Mouse (Mus musculus) CH12.LX (cell line): Measurements from ENCODE around the gene Mcrip1. TPM values are rescaled to one million over a fixed set of nuclear protein-coding genes. Genes with fewer than 3 reads are reported as not detected.

Experiments
- DNase-seq: peaks from one replicate; pipeline ENCODE4 v3.0.0-alpha.2; 2013; ENCODE audit errors: extremely low read depth
- H3K27ac ChIP-seq: 2 replicates; pipeline ENCODE4 v1.5.1; 2012; ENCODE audit warnings: low read depth, mild to moderate bottlenecking, control low read depth, moderate library complexity; ENCODE audit not compliant: insufficient read depth
- H3K27me3 ChIP-seq: replicated peaks from 2 replicates; pipeline ENCODE3; 2012; ENCODE audit warnings: inconsistent platforms
- H3K36me3 ChIP-seq, 2 experiments: replicated peaks in 1 of 2; 2 replicates each; pipeline versions ENCODE3 to v1.6.1; 2012; ENCODE audit warnings: inconsistent platforms in 1 of 2, low read length in 1 of 2, mild to moderate bottlenecking in 1 of 2, mixed read lengths in 1 of 2, moderate library complexity in 1 of 2; ENCODE audit not compliant: control insufficient read depth in 1 of 2, insufficient read depth in 1 of 2
- H3K4me1 ChIP-seq, 2 experiments: 2 replicates each; pipeline ENCODE4 v1.6.1; 2012; ENCODE audit warnings: inconsistent platforms in 1 of 2, moderate library complexity in 1 of 2; ENCODE audit not compliant: insufficient read depth in 2 of 2, control insufficient read depth in 1 of 2
- H3K4me2 ChIP-seq: 2 replicates; pipeline ENCODE4 v1.6.1; 2012; ENCODE audit warnings: low read depth, mild to moderate bottlenecking, control low read depth; ENCODE audit not compliant: poor library complexity, insufficient read depth, severe bottlenecking
- H3K4me3 ChIP-seq, 3 experiments: fragments of 150-350 bp in 1 of 3; sonication (generic) in 1 of 3; replicated peaks in 1 of 3; 2 replicates each; pipeline versions ENCODE3 to v1.5.1; 2011 to 2012; ENCODE audit warnings: low read depth in 2 of 3, low read length in 2 of 3, mild to moderate bottlenecking in 2 of 3, moderate library complexity in 2 of 3, control low read depth in 1 of 3, improper control_type of control experiment in 1 of 3, inconsistent platforms in 1 of 3, mixed read lengths in 1 of 3; ENCODE audit not compliant: poor library complexity in 1 of 3
- H3K79me2 ChIP-seq: replicated peaks from 2 replicates; pipeline ENCODE4 v1.6.1; 2012; ENCODE audit warnings: mild to moderate bottlenecking, moderate library complexity; ENCODE audit not compliant: control insufficient read depth, poor library complexity, insufficient read depth, severe bottlenecking; ENCODE audit errors: extremely low read depth
- H3K9ac ChIP-seq: 2 replicates; pipeline ENCODE4 v1.6.1; 2012; ENCODE audit warnings: low read depth, mild to moderate bottlenecking, control low read depth, moderate library complexity; ENCODE audit not compliant: insufficient read depth
- H3K9me3 ChIP-seq: replicated peaks from 2 replicates; pipeline ENCODE3; 2012; ENCODE audit warnings: low read length, inconsistent platforms, mixed read lengths
- BHLHE40 ChIP-seq: IDR thresholded peaks from 2 replicates; pipeline ENCODE4 v1.6.1; 2011; ENCODE audit warnings: mild to moderate bottlenecking, low read depth, low read length, improper control_type of control experiment
- CHD2 ChIP-seq: IDR thresholded peaks from 2 replicates; pipeline ENCODE4 v1.6.1; 2011; ENCODE audit warnings: low read length, improper control_type of control experiment
- E2F4 ChIP-seq: IDR thresholded peaks from 2 replicates; pipeline ENCODE4 v1.6.1; 2011; ENCODE audit warnings: low read depth, low read length, improper control_type of control experiment; ENCODE audit not compliant: insufficient replicate concordance
- ELF1 ChIP-seq: IDR thresholded peaks from 2 replicates; pipeline ENCODE4 v1.6.1; 2014; ENCODE audit warnings: low read depth, mild to moderate bottlenecking, inconsistent platforms, low read length, improper control_type of control experiment
- ETS1 ChIP-seq: conservative IDR thresholded peaks from 2 replicates; pipeline ENCODE4 v1.6.1; 2012; ENCODE audit warnings: low read depth, mild to moderate bottlenecking, inconsistent platforms, low read length, improper control_type of control experiment, moderate library complexity
- IRF4 ChIP-seq: IDR thresholded peaks from 2 replicates; pipeline ENCODE4 v1.6.1; 2014; ENCODE audit warnings: low read depth, mild to moderate bottlenecking, inconsistent platforms, low read length, improper control_type of control experiment
- JUN ChIP-seq: IDR thresholded peaks from 2 replicates; pipeline ENCODE4 v1.6.1; 2011; ENCODE audit warnings: low read depth, mild to moderate bottlenecking, low read length, improper control_type of control experiment, moderate library complexity; ENCODE audit not compliant: insufficient read depth
- KAT2A ChIP-seq: IDR thresholded peaks from 2 replicates; pipeline ENCODE4 v1.6.1; 2012; ENCODE audit warnings: low read length, improper control_type of control experiment, inconsistent platforms; ENCODE audit not compliant: insufficient replicate concordance
- MAFK ChIP-seq: IDR thresholded peaks from 2 replicates; pipeline ENCODE4 v1.6.1; 2011; ENCODE audit warnings: low read length, improper control_type of control experiment; ENCODE audit not compliant: insufficient replicate concordance
- MXI1 ChIP-seq: IDR thresholded peaks from 2 replicates; pipeline ENCODE4 v1.6.1; 2011; ENCODE audit warnings: mild to moderate bottlenecking, low read depth, low read length, improper control_type of control experiment
- PAX5 ChIP-seq: IDR thresholded peaks from 2 replicates; pipeline ENCODE4 v1.6.1; 2012; ENCODE audit warnings: low read length, inconsistent platforms, mixed read lengths
- POLR2AphosphoS2 ChIP-seq: IDR thresholded peaks from 2 replicates; pipeline ENCODE4 v1.6.1; 2011; ENCODE audit warnings: low read depth, low read length, improper control_type of control experiment
- RAD21 ChIP-seq: IDR thresholded peaks from 2 replicates; pipeline ENCODE4 v1.6.1; 2011; ENCODE audit warnings: low read depth, mild to moderate bottlenecking, low read length, improper control_type of control experiment, moderate library complexity
- SIN3A ChIP-seq: IDR thresholded peaks from 2 replicates; pipeline ENCODE4 v1.6.1; 2012; ENCODE audit warnings: low read length, improper control_type of control experiment, inconsistent platforms
- SMC3 ChIP-seq: IDR thresholded peaks from 2 replicates; pipeline ENCODE4 v1.6.1; 2011; ENCODE audit warnings: low read depth, low read length, improper control_type of control experiment
- TBP ChIP-seq: conservative IDR thresholded peaks from 2 replicates; pipeline ENCODE4 v1.6.1; 2011; ENCODE audit warnings: low read depth, low read length, improper control_type of control experiment
- TCF12 ChIP-seq: IDR thresholded peaks from 2 replicates; pipeline ENCODE4 v1.6.1; 2014; ENCODE audit warnings: low read depth, mild to moderate bottlenecking, inconsistent platforms, low read length, improper control_type of control experiment
- UBTF ChIP-seq: IDR thresholded peaks from 2 replicates; pipeline ENCODE4 v1.6.1; 2012; ENCODE audit warnings: low read depth, mild to moderate bottlenecking, inconsistent platforms, low read length, improper control_type of control experiment, moderate library complexity
- USF1 ChIP-seq: IDR thresholded peaks from 2 replicates; pipeline ENCODE4 v1.6.1; 2014; ENCODE audit warnings: low read depth, mild to moderate bottlenecking, inconsistent platforms, low read length, improper control_type of control experiment
- USF2 ChIP-seq: conservative IDR thresholded peaks from 2 replicates; pipeline ENCODE4 v1.6.1; 2011; ENCODE audit warnings: low read depth, low read length, improper control_type of control experiment
- ZC3H11A ChIP-seq: IDR thresholded peaks from 2 replicates; pipeline ENCODE4 v1.6.1; 2012; ENCODE audit warnings: low read depth, mild to moderate bottlenecking, inconsistent platforms, low read length, improper control_type of control experiment
- ZKSCAN1 ChIP-seq: IDR thresholded peaks from 2 replicates; pipeline ENCODE4 v1.6.1; 2012; ENCODE audit warnings: low read depth, inconsistent platforms, low read length, improper control_type of control experiment, borderline replicate concordance
- dilution Hi-C: fragments of 300-500 bp; cut with MboI; formaldehyde crosslinking; loops from 2 replicates; pipeline ENCODE4 v1.14.3; 2020; ENCODE audit warnings: low sequenced_read_pairs; ENCODE audit not compliant: extremely low pct_unique_long_range_greater_than_20kb, extremely low pct_ligation_motif_present
- in situ Hi-C: fragments of 300-500 bp; cut with MboI; formaldehyde crosslinking; loops from 3 replicates; pipeline ENCODE4 v1.14.3; 2019; ENCODE audit warnings: low sequenced_read_pairs, low pct_ligation_motif_present, low pct_unique_long_range_greater_than_20kb, mixed read lengths
- polyA plus RNA-seq: library from polyadenylated mRNA; unstranded; fragments of >175 nt; gene quantifications from 2 replicates; pipeline ENCODE4 v1.2.1, GENCODE M21; 2012; ENCODE audit warnings: low read depth; ENCODE audit not compliant: insufficient read length
- total RNA-seq, 2 experiments: library from RNA; depleted of rRNA; stranded (reverse); fragments of 300-350 nt in 1 of 2; fragments of >200 nt in 1 of 2; gene quantifications; 2 replicates each; pipeline ENCODE4 v1.2.3; 2012 to 2014

The Mcrip1 gene
- total and polyA plus RNA-seq, 3 experiments: 39.6 to 66.5 (median 46.2) TPM

GRCm38 (mm10) chr11:120538485-120538884 lies 11.0 kb downstream of the Mcrip1 start:
- Histone ChIP-seq H3K4me2 (no peak overlapping the region), H3K27me3 (peaks cover 16% of the 10 kb centered on the region)
- dilution Hi-C loops: no loop called here

GRCm38 (mm10) chr11:120535804-120536203 lies 13.7 kb downstream of the Mcrip1 start:
- Histone ChIP-seq H3K27ac (no peak overlapping the region), H3K4me2 (no peak overlapping the region), H3K4me1 (peaks cover 27 to 37% of the 10 kb centered on the region in 2 experiments), H3K9ac (no peak overlapping the region), H3K27me3 (peaks cover 38% of the 10 kb centered on the region), H3K79me2 (no peaks in the 10 kb centered on the region), H3K4me3 (no peak overlapping the region), H3K9me3 (peaks cover 4% of the 10 kb centered on the region), H3K36me3 (peaks cover 0 to 2% of the 10 kb centered on the region in 2 experiments)
- DNase-seq: peak; percentile 66
- TF ChIP-seq JUN (no peak), SIN3A (no peak), ELF1 (peak; percentile 72)
- in situ Hi-C loops: no loop called here
- dilution Hi-C loops: no loop called here

More at GRCm38 (mm10) chr11:120538485-120538884, 11.0 kb downstream of the Mcrip1 start:
- H3K9ac ChIP-seq: no peak overlapping the region
- no peak overlapping the region for H3K27ac ChIP-seq
- H3K79me2 ChIP-seq: no peaks in the 10 kb centered on the region
- H3K4me3 ChIP-seq: no peak overlapping the region
- in situ Hi-C loops: no loop called here
- H3K36me3 ChIP-seq: peaks cover 15 to 25% of the 10 kb centered on the region in 2 experiments
- no peaks in the 10 kb centered on the region for H3K9me3 ChIP-seq
- no peak for DNase-seq
- TF ChIP-seq E2F4: no peak
- H3K4me1 ChIP-seq: peaks cover 27 to 37% of the 10 kb centered on the region in 2 experiments

- H3K4me2 ChIP-seq: no peak overlapping the region
- H3K4me1 ChIP-seq: peaks cover 27 to 30% of the 10 kb centered on the region in 2 experiments
- no peak overlapping the region for H3K27ac ChIP-seq
- dilution Hi-C loops (no loop called here), in situ Hi-C loops (no loop called here)
- peaks cover 38% of the 10 kb centered on the region for H3K27me3 ChIP-seq
- H3K79me2 ChIP-seq: no peaks in the 10 kb centered on the region
- TF ChIP-seq TBP: no peak
- no peak for TF ChIP-seq PAX5
- no peak for TF ChIP-seq TCF12
- no peak for TF ChIP-seq CHD2
- no peak for TF ChIP-seq UBTF
- TF ChIP-seq POLR2AphosphoS2: no peak
- TF ChIP-seq USF1: no peak
- TF ChIP-seq ELF1: no peak
- TF ChIP-seq BHLHE40: no peak
- no peak for TF ChIP-seq MAFK
- TF ChIP-seq ETS1: no peak
- TF ChIP-seq SMC3: no peak
- TF ChIP-seq IRF4: no peak
- TF ChIP-seq KAT2A: no peak
- TF ChIP-seq USF2: no peak
- no peak for TF ChIP-seq ZC3H11A
- TF ChIP-seq MXI1: no peak
- no peak for TF ChIP-seq RAD21
- no peak for TF ChIP-seq ZKSCAN1
- H3K9ac ChIP-seq: no peak overlapping the region
- H3K9me3 ChIP-seq: peaks cover 8% of the 10 kb centered on the region
- no peaks in the 10 kb centered on the region for H3K36me3 ChIP-seq
- DNase-seq: no peak
- H3K4me3 ChIP-seq: no peak overlapping the region
Observed at GRCm38 (mm10) chr11:120535145-120535544, 14.4 kb downstream of the Mcrip1 start.
